Mouse (Mus musculus): Measurements from ENCODE around the gene Fam217a. TPM values are rescaled to one million over a fixed set of nuclear protein-coding genes. Genes with fewer than 3 reads are reported as not detected.
A peak's percentile ranks its signal among the peaks of the same experiment; 100 is the strongest.
"Not testable (repeated sequence)": the region's sequence is repeated elsewhere in the genome, so short reads cannot be mapped to it uniquely, and the experiment has no call there.

The Fam217a gene
- total RNA-seq (2021): under 1 TPM; 0.18 to 0.39 TPM
- long read RNA-seq, experiment 1: 0 reads
- long read RNA-seq, experiment 2: 0 reads

GRCm38 (mm10) chr13:34924210-34924609 lies at the start of gene Fam217a, which contains the start of gene 4933417A18Rik:
Fam217a (minus strand) TSS chr13:34924310.
4933417A18Rik (plus strand) TSS chr13:34924409.
- DNase-seq (ENCODE audit: low spot score in 2 of 2): no peak

- DNase-seq (ENCODE audit: low spot score in 2 of 2): no peak
These were observed 49.7 kb upstream of the Fam217a start for GRCm38 (mm10) chr13:34973770-34974169.

- no peak for DNase-seq (ENCODE audit: low spot score in 2 of 2)
These were observed 49.0 kb upstream of the Fam217a start for GRCm38 (mm10) chr13:34973149-34973548.

GRCm38 (mm10) chr13:34972456-34972855 lies 48.3 kb upstream of the Fam217a start:
- not testable (repeated sequence) for DNase-seq (ENCODE audit: low spot score in 2 of 2)

- not testable (repeated sequence) for DNase-seq (ENCODE audit: low spot score in 2 of 2)
These were observed 41.5 kb upstream of the Fam217a start for GRCm38 (mm10) chr13:34965647-34966046.

- no peak for DNase-seq (ENCODE audit: low spot score in 2 of 2)
These were observed 40.8 kb upstream of the Fam217a start for GRCm38 (mm10) chr13:34964866-34965265.

GRCm38 (mm10) chr13:34964419-34964818 lies 40.3 kb upstream of the Fam217a start:
- no peak for DNase-seq (ENCODE audit: low spot score in 2 of 2)

GRCm38 (mm10) chr13:34963511-34964397 lies 39.6 kb upstream of the Fam217a start, which contains the start of gene Eci3:
Eci3 (minus strand) TSS chr13:34963810.
- DNase-seq (ENCODE audit: low spot score in 2 of 2): peak in 1 of 2 experiments; percentile 37

- no peak for DNase-seq (ENCODE audit: low spot score in 2 of 2)
These were observed 37.1 kb upstream of the Fam217a start for GRCm38 (mm10) chr13:34960996-34961770.

GRCm38 (mm10) chr13:34958158-34958557 lies 34.0 kb upstream of the Fam217a start:
- DNase-seq (ENCODE audit: low spot score in 2 of 2): not testable (repeated sequence)

- DNase-seq (ENCODE audit: low spot score in 2 of 2): no peak
These were observed 32.8 kb upstream of the Fam217a start for GRCm38 (mm10) chr13:34956901-34957300.

- not testable (repeated sequence) for DNase-seq (ENCODE audit: low spot score in 2 of 2)
These were observed 27.3 kb upstream of the Fam217a start for GRCm38 (mm10) chr13:34951437-34951836.

GRCm38 (mm10) chr13:34942370-34942769 lies 18.3 kb upstream of the Fam217a start:
- DNase-seq (ENCODE audit: low spot score in 2 of 2): no peak

- no peak for DNase-seq (ENCODE audit: low spot score in 2 of 2)
These were observed 11.0 kb upstream of the Fam217a start for GRCm38 (mm10) chr13:34934931-34935644.

GRCm38 (mm10) chr13:34916520-34917167 lies 7.5 kb downstream of the Fam217a start:
- DNase-seq (ENCODE audit: low spot score in 2 of 2): no peak

- DNase-seq (ENCODE audit: low spot score in 2 of 2): no peak
These were observed 9.5 kb downstream of the Fam217a start for GRCm38 (mm10) chr13:34914614-34915013.

- no peak for DNase-seq (ENCODE audit: low spot score in 2 of 2)
These were observed 31.2 kb downstream of the Fam217a start for GRCm38 (mm10) chr13:34892871-34893270.

- no peak for DNase-seq (ENCODE audit: low spot score in 2 of 2)
These were observed 47.6 kb downstream of the Fam217a start for GRCm38 (mm10) chr13:34876481-34876880.

GRCm38 (mm10) chr13:34875741-34876445 lies 48.2 kb downstream of the Fam217a start:
- DNase-seq (ENCODE audit: low spot score in 2 of 2): peak in 1 of 2 experiments; percentile 74

Measured in gastrocnemius, postnatal 4 days (tissue).